Mouse (Mus musculus) ovary, adult 18-20 months (tissue): ENCODE measurements at regions not wholly inside any gene's neighbourhood (a gene's known extent, or its start where the extent isn't known, plus 50 kb on each side); places are given as distances from the start of the nearest gene placed in this dataset.
A peak's percentile ranks its signal among the peaks of the same experiment; 100 is the strongest.

Source experiments
- DNase-seq: peaks from one replicate; pipeline ENCODE4 v3.0.0; 2022; ENCODE audit warnings: low spot score, mixed read lengths

DNA sequence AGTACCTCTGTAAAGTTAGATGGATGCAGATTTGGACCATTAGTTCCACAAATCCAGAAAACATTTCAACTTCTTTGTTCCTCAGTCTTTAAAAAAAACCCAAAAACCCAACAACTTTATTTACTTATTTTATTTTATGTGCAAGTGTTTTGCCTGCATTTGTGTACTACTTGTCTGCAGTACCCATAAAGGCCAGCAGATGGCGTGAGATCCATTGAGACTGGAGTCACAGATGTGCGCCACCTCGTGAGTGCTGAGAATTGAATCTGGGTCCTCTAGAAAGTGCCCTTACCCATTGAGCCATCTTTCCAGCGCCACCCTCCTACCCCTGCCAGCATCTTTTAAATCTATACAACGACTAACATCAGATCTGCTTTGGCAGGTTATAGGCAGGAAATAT is 53.0 kb downstream of the Gm12689 start:
- DNase-seq = no peak

DNA sequence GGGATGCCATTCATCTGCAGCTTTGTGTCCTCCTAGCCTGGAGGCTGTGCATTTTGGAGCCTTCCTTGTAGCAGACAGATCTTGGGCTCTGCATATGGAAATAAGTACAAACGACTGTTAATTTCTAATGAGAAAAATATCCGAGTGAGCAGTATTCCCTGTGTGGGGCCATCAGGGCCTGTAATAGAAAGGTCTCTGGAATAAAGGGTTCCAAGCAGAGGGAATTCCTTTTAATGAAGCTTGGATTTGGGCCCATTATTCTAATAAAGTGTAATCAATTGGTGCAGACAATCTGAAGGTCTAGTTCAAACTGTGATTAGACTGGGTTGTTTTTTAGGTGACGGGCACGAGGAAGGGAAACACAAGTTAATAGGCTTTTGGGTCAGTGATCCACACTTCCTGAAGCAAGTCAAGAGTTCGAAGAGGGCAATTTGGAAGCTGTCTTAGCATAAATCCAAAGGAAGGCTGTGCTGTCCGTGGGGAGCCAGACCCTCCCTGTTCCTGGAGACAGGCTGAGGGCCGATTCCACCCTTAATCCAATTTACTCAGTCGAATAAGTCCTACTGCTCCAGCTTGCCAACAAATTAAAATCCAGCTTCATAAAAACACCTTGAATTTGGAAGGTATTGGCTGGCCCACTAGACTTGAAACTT is 57.5 kb downstream of the Gm12689 start:
- DNase-seq = no peak

DNA sequence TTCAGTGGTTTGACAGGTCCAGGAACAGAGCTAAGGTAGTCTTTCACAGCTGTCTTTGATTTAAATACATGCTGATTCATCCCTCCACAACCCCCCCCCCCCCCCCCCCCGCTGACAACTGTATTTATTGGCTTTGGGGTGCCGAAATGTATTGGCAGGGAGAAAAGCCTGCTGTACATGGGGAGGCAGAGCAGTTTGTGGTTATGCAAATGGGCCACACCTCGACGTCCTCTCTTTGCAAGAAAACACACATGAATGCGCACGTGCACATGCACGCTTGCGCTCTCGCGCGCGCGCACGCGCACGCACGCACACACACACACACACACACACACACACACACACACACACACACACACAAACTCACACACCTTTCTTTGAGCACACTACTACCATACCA is 58.5 kb downstream of the Gm12689 start:
- no peak for DNase-seq

DNA sequence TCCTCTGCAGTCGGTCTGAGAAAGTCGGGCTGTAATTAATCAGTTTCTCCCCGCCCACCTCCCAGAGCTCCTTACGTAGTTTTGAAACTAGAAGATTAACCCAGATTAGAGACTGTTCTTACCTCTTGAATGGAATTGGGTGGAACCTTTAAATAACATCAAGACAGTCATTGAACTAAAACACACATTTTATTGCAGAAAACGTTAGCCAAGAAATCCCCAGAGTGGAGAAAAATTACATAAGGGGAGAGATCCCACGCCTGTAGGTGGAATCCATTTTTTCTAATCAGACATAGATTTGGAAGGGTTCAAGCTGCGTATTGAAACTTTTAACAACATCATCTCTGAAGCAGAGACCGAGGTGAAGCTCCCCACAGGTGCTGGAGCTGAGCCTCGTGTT is 59.1 kb downstream of the Gm12689 start:
- DNase-seq = no peak

DNA sequence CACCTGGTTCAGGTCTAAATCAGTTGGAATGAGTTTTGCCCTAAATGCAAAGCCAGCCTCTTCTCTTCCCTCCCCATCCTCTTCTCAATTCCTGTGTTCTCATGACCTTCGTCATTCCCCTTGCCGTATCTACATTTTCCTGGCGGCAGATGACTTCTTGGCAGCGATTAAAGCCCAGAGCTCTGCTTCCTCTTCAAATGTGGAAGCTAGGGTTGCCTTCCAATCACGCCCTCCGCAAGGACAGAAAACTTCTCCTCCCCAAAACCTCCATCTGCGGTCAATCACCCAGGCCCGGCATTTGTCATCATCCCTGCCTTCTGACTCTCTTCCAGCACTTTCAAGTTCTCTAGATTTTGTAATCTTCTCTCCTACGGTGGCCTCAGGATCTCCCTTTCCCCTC is 72.3 kb downstream of the Gm12689 start:
- DNase-seq = no peak

DNA sequence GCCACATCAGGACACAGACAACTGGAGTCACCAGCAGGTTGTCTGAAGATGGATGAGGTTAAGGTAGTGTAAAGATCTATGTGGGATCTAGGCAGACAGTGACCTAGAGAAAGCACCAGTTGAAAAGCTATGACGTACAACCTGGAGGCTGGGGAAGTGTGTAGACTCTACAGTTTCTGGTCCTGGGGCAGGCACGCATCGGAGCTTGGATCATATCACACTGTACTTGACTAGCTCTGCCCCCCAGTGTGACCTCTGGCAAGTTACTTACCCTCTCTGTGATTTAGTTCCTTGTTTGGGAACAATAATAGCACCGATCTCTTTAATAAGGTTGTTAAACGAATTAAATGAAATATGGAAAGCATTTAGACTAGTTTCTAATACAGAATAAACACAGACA is 75.5 kb downstream of the Gm12689 start:
- no peak for DNase-seq

DNA sequence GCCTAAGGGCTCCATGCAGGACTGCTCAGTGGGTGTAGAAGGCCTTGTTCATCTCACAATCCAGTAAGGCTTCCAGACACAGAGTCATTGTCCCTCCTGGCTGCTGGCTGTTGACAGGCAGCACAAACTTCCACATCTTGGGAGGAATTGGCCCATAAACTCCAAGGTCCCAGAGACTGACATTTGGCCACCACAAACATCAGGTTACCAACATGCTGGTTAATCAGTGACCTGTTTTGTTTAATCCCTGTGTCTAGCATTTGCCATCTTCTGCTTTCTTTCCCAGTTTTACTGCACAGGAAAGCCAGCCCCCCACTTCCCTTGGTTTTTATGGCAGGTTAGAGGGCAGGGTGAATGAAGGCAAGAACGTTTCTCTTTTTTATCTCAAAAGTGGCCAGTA is 80.5 kb downstream of the Gm12689 start:
- no peak for DNase-seq

DNA sequence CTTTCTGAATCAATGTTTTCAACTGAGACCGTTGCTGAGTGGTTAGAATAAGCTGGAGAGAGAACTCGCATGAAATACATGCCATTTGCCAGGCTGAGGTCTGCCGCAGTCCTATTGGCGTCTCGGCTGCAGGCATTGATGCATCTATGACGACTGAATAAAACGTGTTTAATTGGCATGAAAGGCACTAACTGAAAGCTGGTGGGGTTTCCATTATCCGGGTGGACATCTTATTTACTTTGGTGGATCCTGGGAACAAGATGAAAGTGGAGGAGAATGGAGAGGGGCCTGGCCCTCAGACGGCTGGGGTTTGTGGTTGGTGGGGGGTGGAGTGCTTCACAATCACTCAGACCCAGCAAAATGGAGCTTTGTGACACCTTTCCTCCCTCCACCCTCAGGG is 81.2 kb downstream of the Gm12689 start:
- no peak for DNase-seq

DNA sequence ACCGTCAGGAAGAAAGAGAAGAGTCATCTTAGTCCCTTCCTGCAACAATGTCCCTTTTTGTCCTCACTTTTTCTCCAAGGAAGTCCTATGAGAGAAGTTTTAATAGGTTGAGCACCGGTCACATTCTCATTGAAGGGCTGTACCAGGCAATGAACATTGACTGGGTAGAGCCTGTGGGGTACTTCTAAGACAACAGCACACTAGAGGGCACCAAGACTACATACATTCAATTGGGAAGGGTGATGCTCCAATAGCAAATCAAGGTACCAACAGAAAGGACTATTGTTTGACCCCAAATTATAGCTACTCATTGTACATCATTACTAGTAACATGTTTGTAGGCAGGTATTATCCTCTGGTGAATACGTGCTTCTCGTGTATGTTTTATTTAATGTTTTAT is 84.3 kb downstream of the Gm12689 start:
- no peak for DNase-seq

DNA sequence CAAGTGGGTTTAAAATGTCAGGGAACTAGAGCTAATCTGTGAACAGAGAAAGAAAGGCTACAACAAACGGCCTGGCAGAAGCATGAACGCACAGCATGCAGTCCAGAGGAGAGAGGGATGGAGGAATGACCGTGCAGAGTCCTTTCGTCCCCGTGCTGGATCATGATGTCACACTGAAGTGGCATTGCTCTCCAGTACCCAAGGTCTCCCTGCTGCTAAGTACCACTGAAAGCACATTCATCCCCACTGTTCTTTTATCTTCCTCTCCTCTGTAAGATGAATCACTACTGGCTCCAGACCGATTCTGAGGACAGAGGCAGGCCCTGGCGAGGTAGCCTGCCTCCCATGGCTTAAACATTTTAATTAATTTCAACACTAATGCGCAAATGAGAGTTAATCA is 89.7 kb downstream of the Gm12689 start:
- DNase-seq = no peak

DNA sequence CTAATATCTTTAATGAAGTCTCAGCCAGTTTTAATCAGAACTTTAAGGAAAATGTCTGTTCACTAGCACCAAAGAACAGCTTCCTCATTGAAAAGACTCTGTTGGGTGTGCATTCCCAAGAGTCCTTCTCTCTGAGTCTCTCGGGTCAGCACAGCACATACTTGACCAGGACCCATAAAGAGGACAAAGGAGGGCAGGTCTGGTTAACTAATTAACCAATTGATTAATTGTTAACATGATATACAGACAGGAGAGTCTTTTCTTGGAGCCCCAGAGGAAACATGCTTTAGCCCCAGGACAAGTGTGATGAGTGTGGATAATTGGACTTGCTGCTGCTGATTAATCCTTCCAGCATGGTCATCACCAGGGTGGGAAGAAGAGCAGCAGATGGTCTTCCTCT is 93.7 kb downstream of the Gm12689 start:
- DNase-seq = no peak

DNA sequence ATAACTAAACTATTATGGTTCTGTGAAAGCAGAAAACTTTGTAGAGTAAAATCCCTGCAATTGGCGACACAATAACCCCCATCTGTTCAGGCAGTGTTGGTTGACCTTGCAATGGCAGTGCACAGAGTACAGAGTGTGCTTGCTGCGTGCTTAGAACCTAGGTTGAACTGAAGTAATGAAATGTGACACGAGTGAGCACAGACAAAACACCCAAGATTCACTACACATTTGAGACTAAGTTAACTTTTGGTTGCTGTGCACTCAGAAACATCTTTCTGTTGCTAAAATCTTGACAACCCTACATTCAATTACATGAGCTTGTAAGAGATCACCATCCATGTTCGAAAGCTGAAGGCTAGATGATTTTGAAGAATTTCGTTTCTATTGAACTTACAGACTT is 97.3 kb downstream of the Gm12689 start:
- no peak for DNase-seq

DNA sequence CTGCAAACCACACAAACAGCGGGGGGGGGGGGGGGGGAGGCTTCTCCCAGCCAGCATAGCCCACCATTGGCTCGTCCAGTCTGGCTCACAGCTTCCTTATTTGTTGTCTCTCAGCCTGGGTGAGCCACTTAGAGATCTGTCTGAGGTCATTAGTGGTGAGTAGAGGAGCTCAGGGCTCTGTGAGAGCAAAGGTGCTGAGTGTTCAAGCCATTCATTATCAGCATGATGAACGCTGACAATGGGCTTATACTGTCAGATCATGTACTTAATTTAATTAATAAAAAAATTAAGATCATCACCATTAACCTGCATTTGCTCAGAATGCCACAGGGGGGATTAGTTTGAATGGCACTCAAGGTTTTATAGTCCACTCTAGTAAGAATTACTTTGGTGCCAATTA is 98.5 kb downstream of the Gm12689 start:
- DNase-seq = no peak

DNA sequence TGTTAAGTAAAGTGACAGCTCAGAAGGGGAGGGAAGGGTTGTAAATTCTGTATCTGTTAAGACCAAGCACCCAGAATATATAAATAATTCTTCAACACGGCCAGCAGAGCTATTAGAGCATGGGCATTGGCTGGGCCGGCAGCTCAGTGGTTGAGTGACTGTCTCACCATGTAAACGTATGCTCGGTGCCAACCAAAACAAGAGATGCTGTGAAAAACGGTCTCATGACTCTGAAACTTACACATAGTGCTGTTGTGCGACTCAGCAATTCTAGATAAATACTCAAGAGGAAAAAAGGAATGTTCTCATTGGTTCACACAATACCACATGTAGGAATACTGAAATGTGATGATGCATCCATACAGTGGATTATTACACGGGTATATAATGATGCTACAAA is 111.8 kb downstream of the Gm12689 start:
- no peak for DNase-seq

DNA sequence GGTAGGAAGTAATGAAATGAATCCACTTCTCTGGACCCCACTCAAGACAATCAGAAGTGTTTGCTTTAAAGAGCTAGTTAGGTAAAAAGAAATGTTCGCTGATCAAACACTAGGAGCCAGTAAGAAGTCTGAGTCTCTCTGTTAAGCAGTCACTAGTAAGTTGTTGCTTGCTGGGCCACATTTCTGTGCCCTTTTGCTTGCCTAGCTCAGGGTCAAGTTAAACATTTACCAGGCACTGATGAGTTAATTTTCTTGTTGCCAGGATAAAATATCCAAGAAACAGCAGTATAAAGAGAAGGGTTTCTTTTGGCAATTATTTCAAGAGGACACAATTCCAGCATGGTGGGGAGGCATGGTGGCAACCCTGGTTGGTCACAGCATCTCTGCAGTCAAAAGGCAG is 127.7 kb downstream of the Gm12689 start:
- DNase-seq = no peak

DNA sequence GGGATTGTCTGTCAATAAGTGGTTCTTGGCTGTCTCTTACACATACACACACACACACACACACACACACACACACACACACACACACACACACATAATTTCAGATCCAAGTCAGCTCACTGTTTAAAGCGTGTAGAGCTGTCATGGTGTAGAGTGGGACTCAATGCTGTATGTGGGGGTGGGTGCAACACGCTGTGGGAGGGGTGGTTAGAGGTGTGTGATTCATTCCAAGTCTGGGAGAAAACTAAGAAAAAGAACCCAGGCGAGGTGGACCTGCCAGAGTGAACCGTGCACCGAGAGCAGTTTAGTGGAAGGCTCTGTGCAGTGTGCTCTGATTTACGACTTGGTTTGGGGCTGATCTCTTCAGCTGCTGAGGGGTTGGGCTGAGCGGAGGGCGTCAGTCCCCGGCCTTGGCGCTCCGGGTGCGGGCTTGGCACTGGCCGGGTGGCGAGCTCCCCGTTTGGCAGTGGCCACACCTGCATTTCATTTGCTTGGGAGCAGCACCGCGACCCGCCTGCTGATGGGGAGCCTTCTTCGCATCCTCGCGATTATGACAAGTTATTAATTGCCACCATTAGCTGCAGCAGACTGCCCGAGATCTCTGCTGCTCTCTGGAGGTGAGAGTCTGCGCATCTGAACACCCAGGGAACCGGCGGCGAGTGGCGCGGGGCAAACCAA is 149.5 kb downstream of the Gm12689 start:
- DNase-seq = no peak

DNA sequence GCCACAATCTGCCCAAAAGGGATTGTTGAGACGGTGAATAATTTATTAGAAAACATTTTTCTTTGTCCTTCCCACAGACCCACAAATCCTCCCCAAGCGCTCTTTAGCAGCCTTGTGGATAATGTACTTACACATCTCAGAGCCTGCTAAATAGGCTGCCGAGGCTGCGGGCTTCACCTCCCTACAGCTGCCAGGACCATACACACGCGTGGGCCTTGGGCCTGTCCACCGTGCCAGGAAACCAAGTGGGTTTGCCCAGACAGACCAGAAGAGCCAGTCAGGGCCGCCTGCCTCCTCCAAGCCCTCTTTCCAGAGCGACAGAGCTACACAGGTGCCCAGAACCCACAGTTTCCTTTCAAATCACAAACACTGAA is 150.0 kb downstream of the Gm12689 start:
- no peak for DNase-seq

DNA sequence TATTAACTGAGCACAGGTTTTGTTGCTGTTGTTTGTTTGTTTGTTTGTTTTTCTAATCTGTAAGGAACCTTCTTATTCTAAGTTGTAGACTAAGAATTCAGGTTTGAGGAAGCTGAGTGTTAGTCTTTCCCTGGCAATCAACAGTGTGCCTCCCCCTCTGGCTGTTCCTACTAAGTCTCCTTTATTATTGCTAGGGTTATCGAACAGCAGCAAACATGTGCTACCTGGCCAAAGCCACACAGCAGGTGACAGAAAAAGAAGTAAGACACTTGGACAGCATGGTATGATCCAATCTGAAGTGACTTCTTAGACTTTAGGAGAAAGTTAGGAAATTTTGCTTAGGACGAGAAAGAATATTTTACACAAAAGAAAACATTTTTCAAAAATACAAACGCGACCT is 163.3 kb downstream of the Gm12689 start:
- no peak for DNase-seq

DNA sequence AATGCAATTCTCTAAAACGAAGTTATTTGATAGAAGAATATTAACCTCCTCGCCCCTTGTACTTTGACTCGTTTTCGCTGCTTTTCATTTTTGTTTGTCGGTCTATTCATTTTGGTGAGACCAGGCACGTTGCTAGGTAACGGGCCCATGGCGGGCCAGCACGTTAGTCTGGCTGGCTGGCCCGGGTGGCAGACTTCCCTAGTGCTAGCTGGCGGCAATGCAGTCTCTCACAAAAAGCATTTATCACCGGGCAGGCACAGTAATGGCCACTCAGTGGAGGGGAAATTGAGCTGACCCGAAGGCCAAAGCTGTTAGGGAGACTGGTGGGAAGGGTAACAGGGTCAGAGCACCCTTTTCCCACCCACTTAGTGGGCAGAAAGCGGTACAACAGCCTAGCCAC is 163.7 kb downstream of the Gm12689 start:
- DNase-seq = peak; percentile 48

DNA sequence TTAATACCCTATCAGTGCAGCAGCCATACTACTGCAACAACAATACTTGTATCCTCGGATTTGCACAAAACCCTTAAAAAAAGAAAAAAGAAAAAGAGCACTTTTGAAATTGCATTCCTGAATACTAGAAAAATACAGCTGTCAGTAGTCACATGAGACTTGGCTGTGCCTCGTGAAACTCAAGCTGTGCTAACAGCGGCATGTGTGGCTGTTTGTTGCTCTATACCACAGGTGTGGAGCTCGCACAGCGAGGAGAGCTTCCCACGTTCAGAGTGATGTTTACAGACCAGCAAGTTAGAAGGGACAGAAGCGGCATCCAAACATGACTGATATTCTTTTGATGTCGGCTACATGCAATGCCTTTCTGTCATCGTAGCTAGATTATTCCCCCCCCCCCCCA is 169.8 kb downstream of the Gm12689 start:
- DNase-seq = no peak

DNA sequence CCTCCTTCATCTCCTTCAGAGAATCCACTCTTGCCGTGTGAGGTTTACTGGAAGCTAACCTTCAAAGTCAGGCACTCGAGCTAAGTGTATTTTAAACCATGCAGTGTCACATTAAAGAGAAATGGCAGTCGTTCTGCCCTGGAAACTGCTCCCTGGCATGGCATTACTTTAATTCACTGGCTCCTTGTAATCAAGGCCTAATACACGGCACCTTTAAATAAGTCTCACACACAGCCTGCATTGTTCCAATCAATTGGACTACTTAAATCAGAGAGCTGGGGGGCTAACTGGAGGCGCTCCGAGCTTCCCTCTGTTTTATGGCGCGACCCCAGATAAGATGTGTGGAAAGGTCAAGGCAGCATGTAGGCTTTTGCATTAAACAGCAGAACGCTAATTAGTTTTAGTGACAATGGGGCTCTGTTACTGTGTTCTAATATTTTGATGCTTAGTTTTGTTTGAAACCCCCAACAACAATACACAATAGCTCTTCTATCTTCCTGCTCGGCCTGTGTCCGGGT is 180.1 kb downstream of the Gm12689 start:
- no peak for DNase-seq

DNA sequence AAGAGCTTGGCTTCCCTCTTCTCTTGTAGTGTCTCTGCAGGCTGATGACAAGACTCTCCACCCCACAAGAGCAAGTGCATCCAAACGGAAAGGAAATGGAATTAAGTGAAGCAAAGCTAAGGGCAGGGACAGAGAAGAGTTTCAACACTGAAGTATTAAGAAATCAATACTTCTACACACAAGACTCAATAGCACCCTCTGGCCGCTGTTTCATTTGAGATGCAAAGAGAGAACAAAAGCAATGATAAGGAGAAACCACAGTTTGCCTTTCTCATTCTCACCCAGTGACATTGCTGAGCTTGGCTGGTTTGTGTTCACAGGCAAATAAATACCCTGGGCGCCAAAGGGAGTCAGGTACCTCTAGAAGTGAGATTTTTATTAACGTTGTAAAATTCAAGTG is 171.8 kb upstream of the Foxd3 start:
- no peak for DNase-seq

DNA sequence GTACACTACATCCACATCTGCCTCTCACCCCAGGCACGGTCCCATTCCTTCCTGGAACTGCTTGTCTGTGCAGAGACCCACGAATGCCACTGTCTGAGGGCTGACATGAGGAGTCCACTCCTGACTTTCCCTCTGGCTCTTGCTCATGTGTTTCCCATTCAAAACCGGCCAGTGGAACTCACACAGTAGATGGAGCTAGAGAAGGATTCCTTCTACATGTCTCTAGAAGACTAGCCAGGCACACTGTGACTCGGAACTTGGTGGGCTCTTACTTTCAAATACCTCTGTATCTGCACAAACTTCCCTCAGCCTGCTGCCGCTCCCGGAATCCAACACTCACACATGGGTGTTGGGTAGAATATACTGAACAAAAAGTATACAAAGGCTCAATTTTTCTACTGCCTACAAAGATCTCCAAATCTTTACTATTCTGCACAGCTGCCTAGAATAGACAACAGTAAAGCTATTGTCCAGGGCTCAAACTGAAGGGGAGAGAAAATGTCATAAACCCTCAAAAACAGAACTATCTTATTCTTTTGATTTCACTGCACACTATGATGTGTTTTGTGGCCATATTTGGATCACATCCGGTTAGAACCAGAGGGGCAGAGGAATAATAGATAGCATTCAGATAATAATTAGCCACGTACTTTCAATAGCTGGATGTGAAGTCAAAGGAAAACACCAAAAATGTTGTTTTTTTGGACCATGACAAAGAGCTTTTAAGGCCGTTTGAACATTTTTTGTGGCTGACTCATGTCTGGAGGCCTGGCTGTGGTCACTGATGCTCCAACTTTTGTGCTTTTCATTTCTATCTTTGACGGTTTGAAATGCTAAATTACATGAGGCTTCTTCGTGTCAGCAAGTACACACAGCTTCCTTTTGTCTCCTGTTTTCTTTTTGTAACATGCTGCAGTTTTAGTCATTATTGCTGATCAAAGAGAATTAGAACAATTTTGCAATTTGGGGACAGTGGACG is 164.3 kb upstream of the Foxd3 start:
- no peak for DNase-seq
